Mouse (Mus musculus): ENCODE results near the gene Adamts7. TPM values are rescaled to one million over a fixed set of nuclear protein-coding genes. Genes with fewer than 3 reads are reported as not detected.

The Adamts7 gene
- polyA plus RNA-seq, 1 experiment from 2014 or later, result 17.8 TPM

GRCm38 (mm10) chr9:90242855-90243254 is 80.0 kb downstream of the Adamts7 start:
- Histone ChIP-seq H3K4me1 (replicated peaks) (no peaks in the 10 kb centered on the region), H3K27me3 (no peaks in the 10 kb centered on the region), H3K36me3 (peaks cover 15% of the 10 kb centered on the region), H3K9me3 (no peaks in the 10 kb centered on the region), H3K27ac (no peak overlapping the region), H3K4me2 (replicated peaks) (no peak overlapping the region), H3K9ac (replicated peaks) (no peak overlapping the region), H3K4me3 (replicated peaks) (no peak overlapping the region)
- WGBS, result 91% methylated on average over 7 of the region's 7 CpGs
- ATAC-seq, result no peak

- WGBS, result 93% methylated on average over 15 of the region's 15 CpGs
Measured at GRCm38 (mm10) chr9:90244301-90245151, 81.7 kb downstream of the Adamts7 start.

GRCm38 (mm10) chr9:90245206-90245605 is 82.3 kb downstream of the Adamts7 start:
- H3K4me1 ChIP-seq (replicated peaks), result no peaks in the 10 kb centered on the region
- ATAC-seq, result no peak
- 93% methylated on average over 6 of the region's 6 CpGs for WGBS

More at GRCm38 (mm10) chr9:90244301-90245151, 81.7 kb downstream of the Adamts7 start:
- ATAC-seq, result no peak
- Histone ChIP-seq H3K9me3 (no peaks in the 10 kb centered on the region), H3K27ac (no peak overlapping the region), H3K4me3 (replicated peaks) (no peak overlapping the region), H3K9ac (replicated peaks) (no peak overlapping the region), H3K27me3 (no peaks in the 10 kb centered on the region), H3K4me2 (replicated peaks) (no peak overlapping the region), H3K36me3 (peaks cover 14% of the 10 kb centered on the region; the same call in 1 of the 2 replicates), H3K4me1 (replicated peaks) (no peaks in the 10 kb centered on the region)

GRCm38 (mm10) chr9:90245781-90246180 is 82.9 kb downstream of the Adamts7 start:
- Histone ChIP-seq H3K4me1 (replicated peaks) (no peaks in the 10 kb centered on the region), H3K9ac (replicated peaks) (no peak overlapping the region), H3K27me3 (no peaks in the 10 kb centered on the region), H3K4me2 (replicated peaks) (no peak overlapping the region), H3K27ac (no peak overlapping the region), H3K9me3 (no peaks in the 10 kb centered on the region), H3K4me3 (replicated peaks) (no peak overlapping the region), H3K36me3 (peaks cover 10% of the 10 kb centered on the region; the same call in 1 of the 2 replicates)
- ATAC-seq, result no peak
- 92% methylated on average over 5 of the region's 5 CpGs for WGBS

More at GRCm38 (mm10) chr9:90245206-90245605, 82.3 kb downstream of the Adamts7 start:
- Histone ChIP-seq H3K4me3 (replicated peaks) (no peak overlapping the region), H3K4me2 (replicated peaks) (no peak overlapping the region), H3K27ac (no peak overlapping the region), H3K36me3 (peaks cover 10% of the 10 kb centered on the region; the same call in 1 of the 2 replicates), H3K9me3 (no peaks in the 10 kb centered on the region), H3K9ac (replicated peaks) (no peak overlapping the region), H3K27me3 (no peaks in the 10 kb centered on the region)

GRCm38 (mm10) chr9:90247316-90247715 is 84.4 kb downstream of the Adamts7 start:
- H3K4me3 ChIP-seq (replicated peaks), result no peak overlapping the region
- no peaks in the 10 kb centered on the region for H3K4me1 ChIP-seq (replicated peaks)
- no peak overlapping the region for H3K27ac ChIP-seq
- H3K9ac ChIP-seq (replicated peaks), result no peak overlapping the region
- H3K4me2 ChIP-seq (replicated peaks), result no peak overlapping the region
- WGBS, result 80% methylated on average over 7 of the region's 7 CpGs
- no peak for ATAC-seq
- peaks cover 10% of the 10 kb centered on the region; the same call in 1 of the 2 replicates for H3K36me3 ChIP-seq
- no peaks in the 10 kb centered on the region for H3K27me3 ChIP-seq
- no peaks in the 10 kb centered on the region for H3K9me3 ChIP-seq

GRCm38 (mm10) chr9:90248326-90248725 is 85.5 kb downstream of the Adamts7 start:
- Histone ChIP-seq H3K27ac (no peak overlapping the region), H3K9me3 (no peaks in the 10 kb centered on the region), H3K4me1 (replicated peaks) (no peaks in the 10 kb centered on the region), H3K36me3 (peaks cover 10% of the 10 kb centered on the region; the same call in 1 of the 2 replicates), H3K4me2 (replicated peaks) (no peak overlapping the region), H3K27me3 (no peaks in the 10 kb centered on the region), H3K4me3 (replicated peaks) (no peak overlapping the region), H3K9ac (replicated peaks) (no peak overlapping the region)
- WGBS, result 89% methylated on average over 7 of the region's 7 CpGs
- ATAC-seq, result no peak

- no peaks in the 10 kb centered on the region for H3K27me3 ChIP-seq
- WGBS, result 92% methylated on average over 2 of the region's 2 CpGs
- no peak overlapping the region for H3K4me2 ChIP-seq (replicated peaks)
- H3K9ac ChIP-seq (replicated peaks), result no peak overlapping the region
- no peaks in the 10 kb centered on the region for H3K9me3 ChIP-seq
- no peak overlapping the region for H3K27ac ChIP-seq
- no peak for ATAC-seq
- no peaks in the 10 kb centered on the region for H3K4me1 ChIP-seq (replicated peaks)
- H3K4me3 ChIP-seq (replicated peaks), result no peak overlapping the region
- peaks cover 10% of the 10 kb centered on the region; the same call in 1 of the 2 replicates for H3K36me3 ChIP-seq
Measured at GRCm38 (mm10) chr9:90249036-90249435, 86.2 kb downstream of the Adamts7 start.

- Histone ChIP-seq H3K9me3 (no peaks in the 10 kb centered on the region), H3K4me1 (replicated peaks) (no peaks in the 10 kb centered on the region), H3K27ac (no peak overlapping the region), H3K9ac (replicated peaks) (no peak overlapping the region), H3K36me3 (peaks cover 10% of the 10 kb centered on the region; the same call in 1 of the 2 replicates), H3K4me2 (replicated peaks) (no peak overlapping the region), H3K4me3 (replicated peaks) (no peak overlapping the region), H3K27me3 (no peaks in the 10 kb centered on the region)
- ATAC-seq, result no peak
- WGBS, result 88% methylated on average over 5 of the region's 5 CpGs
Measured at GRCm38 (mm10) chr9:90250141-90250775, 87.4 kb downstream of the Adamts7 start.

GRCm38 (mm10) chr9:90250964-90251750 is 88.3 kb downstream of the Adamts7 start:
- Histone ChIP-seq H3K4me3 (replicated peaks) (no peak overlapping the region), H3K9ac (replicated peaks) (no peak overlapping the region), H3K27me3 (no peaks in the 10 kb centered on the region), H3K27ac (no peak overlapping the region), H3K4me2 (replicated peaks) (no peak overlapping the region), H3K4me1 (replicated peaks) (peaks cover 5% of the 10 kb centered on the region; the same call in 1 of the 2 replicates), H3K36me3 (peaks cover 7% of the 10 kb centered on the region; the same call in 1 of the 2 replicates), H3K9me3 (no peaks in the 10 kb centered on the region)
- ATAC-seq, result no peak
- 93% methylated on average over 13 of the region's 13 CpGs for WGBS

- H3K9me3 ChIP-seq, result no peaks in the 10 kb centered on the region
- WGBS, result 95% methylated on average over 2 of the region's 2 CpGs
Measured at GRCm38 (mm10) chr9:90253181-90253580, 90.3 kb downstream of the Adamts7 start.

GRCm38 (mm10) chr9:90255844-90256405 is 93.1 kb downstream of the Adamts7 start:
- no peak for ATAC-seq
- H3K27ac ChIP-seq, result no peak overlapping the region

More at GRCm38 (mm10) chr9:90253181-90253580, 90.3 kb downstream of the Adamts7 start:
- H3K9ac ChIP-seq (replicated peaks), result no peak overlapping the region
- H3K4me2 ChIP-seq (replicated peaks), result no peak overlapping the region
- H3K36me3 ChIP-seq, result 0 out of 2 replicates have a peak, but pooled peaks cover 2% of the 10 kb centered on the region
- H3K27me3 ChIP-seq, result no peaks in the 10 kb centered on the region
- no peak overlapping the region for H3K27ac ChIP-seq
- no peak for ATAC-seq
- peaks cover 5% of the 10 kb centered on the region; the same call in 1 of the 2 replicates for H3K4me1 ChIP-seq (replicated peaks)
- no peak overlapping the region for H3K4me3 ChIP-seq (replicated peaks)

More at GRCm38 (mm10) chr9:90255844-90256405, 93.1 kb downstream of the Adamts7 start:
- H3K4me3 ChIP-seq (replicated peaks), result no peak overlapping the region
- H3K36me3 ChIP-seq, result no peaks in the 10 kb centered on the region
- no peaks in the 10 kb centered on the region for H3K27me3 ChIP-seq
- peaks cover 5% of the 10 kb centered on the region; the same call in 1 of the 2 replicates for H3K4me1 ChIP-seq (replicated peaks)
- H3K4me2 ChIP-seq (replicated peaks), result no peak overlapping the region
- 34% methylated on average over 6 of the region's 6 CpGs for WGBS
- no peaks in the 10 kb centered on the region for H3K9me3 ChIP-seq
- no peak overlapping the region for H3K9ac ChIP-seq (replicated peaks)
